Mouse (Mus musculus) urinary bladder, postnatal 14 days (tissue): Measurements from ENCODE around the gene Foxp1.
A peak's percentile ranks its signal among the peaks of the same experiment; 100 is the strongest.

Experiments
- DNase-seq: peaks from one replicate; pipeline ENCODE4 v3.0.0; 2021; ENCODE audit warnings: low spot score

Gene Foxp1

GRCm38 (mm10) chr6:99439214-99439877 is 83.2 kb downstream of the Foxp1 start:
- DNase-seq: no peak

GRCm38 (mm10) chr6:99436371-99436770 is 86.2 kb downstream of the Foxp1 start:
- DNase-seq: no peak

GRCm38 (mm10) chr6:99435140-99435539 is 87.4 kb downstream of the Foxp1 start:
- DNase-seq: no peak

GRCm38 (mm10) chr6:99433006-99433405 is 89.5 kb downstream of the Foxp1 start:
- DNase-seq: no peak

- no peak for DNase-seq
Observed at GRCm38 (mm10) chr6:99431941-99432340, 90.6 kb downstream of the Foxp1 start.

- no peak for DNase-seq
Observed at GRCm38 (mm10) chr6:99430560-99430959, 92.0 kb downstream of the Foxp1 start.

GRCm38 (mm10) chr6:99429378-99430131 is 93.0 kb downstream of the Foxp1 start:
- no peak for DNase-seq

- DNase-seq: no peak
Observed at GRCm38 (mm10) chr6:99428961-99429360, 93.6 kb downstream of the Foxp1 start.

- no peak for DNase-seq
Observed at GRCm38 (mm10) chr6:99427301-99427700, 95.2 kb downstream of the Foxp1 start.

GRCm38 (mm10) chr6:99425044-99425443 is 97.5 kb downstream of the Foxp1 start:
- no peak for DNase-seq

GRCm38 (mm10) chr6:99420666-99421065 is 101.9 kb downstream of the Foxp1 start:
- no peak for DNase-seq

- no peak for DNase-seq
Observed at GRCm38 (mm10) chr6:99412598-99412997, 109.9 kb downstream of the Foxp1 start.

GRCm38 (mm10) chr6:99409602-99410001 is 112.9 kb downstream of the Foxp1 start:
- DNase-seq: no peak

- no peak for DNase-seq
Observed at GRCm38 (mm10) chr6:99408880-99409279, 113.6 kb downstream of the Foxp1 start.

- DNase-seq: no peak
Observed at GRCm38 (mm10) chr6:99403755-99404390, 118.6 kb downstream of the Foxp1 start.

GRCm38 (mm10) chr6:99402941-99403340 is 119.6 kb downstream of the Foxp1 start:
- DNase-seq: no peak

GRCm38 (mm10) chr6:99402370-99402769 is 120.2 kb downstream of the Foxp1 start:
- no peak for DNase-seq

- DNase-seq: no peak
Observed at GRCm38 (mm10) chr6:99401801-99402200, 120.7 kb downstream of the Foxp1 start.

GRCm38 (mm10) chr6:99401211-99401610 is 121.3 kb downstream of the Foxp1 start:
- no peak for DNase-seq

GRCm38 (mm10) chr6:99395745-99396144 is 126.8 kb downstream of the Foxp1 start:
- DNase-seq: no peak

GRCm38 (mm10) chr6:99394801-99395200 is 127.7 kb downstream of the Foxp1 start:
- DNase-seq: no peak

- DNase-seq: peak; percentile 26
Observed at GRCm38 (mm10) chr6:99392484-99392883, 130.0 kb downstream of the Foxp1 start.
